Mouse (Mus musculus) left cerebral cortex, adult 2 months (tissue): ENCODE measurements around the gene Elovl7. TPM values are rescaled to one million over a fixed set of nuclear protein-coding genes. Genes with fewer than 3 reads are reported as not detected.
A peak's percentile ranks its signal among the peaks of the same experiment; 100 is the strongest.

Experiments
- DNase-seq, 2 experiments: peaks; one replicate each; pipeline ENCODE4 v3.0.0; 2021 to 2022; ENCODE audit warnings: low spot score in 2 of 2, mixed read lengths in 1 of 2; ENCODE audit errors: extremely low spot score in 1 of 2
- H3K27ac ChIP-seq: fragments of 200-600 bp; 2 replicates; pipeline ENCODE4 v1.8.1; 2022
- H3K4me3 ChIP-seq: fragments of 200-600 bp; 2 replicates; pipeline ENCODE4 v1.8.1; 2022
- CTCF ChIP-seq: fragments of 200-600 bp; IDR thresholded peaks from 2 replicates; pipeline ENCODE4 v1.8.1; 2022; ENCODE audit warnings: antibody characterized with exemption, mild to moderate bottlenecking, moderate library complexity
- intact Hi-C: fragments of 180-260 bp; cut with DNase I; formaldehyde crosslinking; loops from one replicate; pipeline ENCODE4 v1.15.1; 2025
- total RNA-seq, 2 experiments: library from RNA; stranded (reverse); gene quantifications; 2 replicates each; pipeline ENCODE4 v1.2.3; 2021

Gene Elovl7
- total RNA-seq, 2 experiments from 2014 or later: 6.6 to 7.1 TPM

GRCm38 (mm10) chr13:108317414-108317813 is 103.2 kb downstream of the Elovl7 start:
- Histone ChIP-seq H3K27ac (no peak overlapping the region), H3K4me3 (no peak overlapping the region)
- intact Hi-C loops: no loop called here
- DNase-seq: no peak
- TF ChIP-seq CTCF: no peak

GRCm38 (mm10) chr13:108319028-108319427 is 104.8 kb downstream of the Elovl7 start:
- no peak for DNase-seq
- no peak for TF ChIP-seq CTCF
- no peak overlapping the region for H3K4me3 ChIP-seq
- no peak overlapping the region for H3K27ac ChIP-seq
- intact Hi-C loops: no loop called here

DNA sequence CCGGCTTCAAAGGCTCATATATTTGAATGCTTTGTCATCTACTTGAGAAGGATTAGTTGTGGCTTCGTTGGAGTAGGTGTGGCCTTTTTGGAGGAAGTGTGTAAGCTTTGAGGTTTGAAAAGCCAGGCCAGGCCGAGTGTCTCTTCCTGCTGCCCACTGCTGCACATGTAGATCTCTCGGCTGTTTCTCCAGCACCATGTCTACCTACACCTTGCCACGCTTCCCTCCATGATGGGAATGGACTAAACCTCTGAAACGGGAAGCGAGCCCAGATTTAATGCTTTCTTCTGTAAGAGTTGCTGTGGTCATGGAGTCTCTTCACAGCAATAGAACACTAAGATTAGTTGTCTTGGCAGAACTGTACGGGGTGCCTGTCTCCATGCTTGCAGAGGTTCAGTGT is 106.0 kb downstream of the Elovl7 start:
- H3K27ac ChIP-seq: no peak overlapping the region
- intact Hi-C loops: loop anchor here (10.0 kb wide), 1 partner anchor 995 kb away; no protein-coding TSS in a partner anchor
- no peak overlapping the region for H3K4me3 ChIP-seq
- no peak for DNase-seq
- TF ChIP-seq CTCF: no peak

GRCm38 (mm10) chr13:108322466-108322865 is 108.3 kb downstream of the Elovl7 start:
- Histone ChIP-seq H3K27ac (no peak overlapping the region), H3K4me3 (no peak overlapping the region)
- no peak for DNase-seq
- intact Hi-C loops: loop anchor here (10.0 kb wide), 1 partner anchor 998 kb away; no protein-coding TSS in a partner anchor
- no peak for TF ChIP-seq CTCF

DNA sequence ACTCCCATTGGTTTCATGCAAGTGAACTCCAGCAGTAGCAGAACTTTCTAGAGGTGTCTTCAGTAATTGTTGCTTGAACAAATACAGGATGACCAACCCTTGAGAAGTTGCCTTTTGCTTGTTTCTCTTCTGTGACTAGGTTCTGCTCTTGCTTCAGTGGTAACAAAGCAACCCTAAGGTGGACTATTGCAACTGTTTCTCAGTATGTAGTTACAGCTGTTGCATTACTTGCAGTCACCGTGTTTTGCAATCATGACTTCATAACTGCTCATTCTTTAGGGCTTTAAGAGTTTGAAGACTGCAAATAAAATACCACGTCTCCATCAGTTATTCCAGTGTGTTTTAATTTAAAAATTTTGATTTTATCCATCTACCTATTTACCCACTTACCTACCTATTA is 109.1 kb downstream of the Elovl7 start:
- H3K27ac ChIP-seq: no peak overlapping the region
- TF ChIP-seq CTCF: no peak
- no peak for DNase-seq
- no peak overlapping the region for H3K4me3 ChIP-seq
- intact Hi-C loops: loop anchor here (10.0 kb wide), 1 partner anchor 999 kb away; no protein-coding TSS in a partner anchor

GRCm38 (mm10) chr13:108323866-108324829 is 109.9 kb downstream of the Elovl7 start:
- DNase-seq: no peak
- TF ChIP-seq CTCF: no peak
- intact Hi-C loops: loop anchor here (10.0 kb wide), 1 partner anchor 999 kb away; no protein-coding TSS in a partner anchor
- H3K4me3 ChIP-seq: no peak overlapping the region
- H3K27ac ChIP-seq: no peak overlapping the region

DNA sequence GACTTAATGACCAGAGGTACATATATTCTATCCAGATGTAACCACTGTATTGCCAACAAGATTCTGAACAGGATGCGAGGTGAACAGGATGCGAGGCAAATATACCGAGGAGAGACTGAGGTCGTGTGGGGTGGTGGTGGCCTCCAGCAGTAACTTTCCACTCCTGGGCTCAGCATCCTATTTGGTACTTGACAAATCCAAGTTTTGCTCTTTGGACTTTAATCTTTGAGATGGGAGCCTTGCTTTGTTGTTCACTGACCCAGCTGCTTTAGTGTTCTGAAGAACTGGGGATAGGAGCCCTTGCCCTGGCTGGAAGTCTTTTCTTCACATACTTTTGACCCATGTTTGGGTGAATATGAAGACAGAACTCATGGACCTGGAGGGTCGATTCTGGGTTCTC is 111.7 kb downstream of the Elovl7 start:
- DNase-seq: no peak
- Histone ChIP-seq H3K4me3 (no peak overlapping the region), H3K27ac (no peak overlapping the region)
- no peak for TF ChIP-seq CTCF
- intact Hi-C loops: loop anchor here (10.0 kb wide), 1 partner anchor 1001 kb away; no protein-coding TSS in a partner anchor

DNA sequence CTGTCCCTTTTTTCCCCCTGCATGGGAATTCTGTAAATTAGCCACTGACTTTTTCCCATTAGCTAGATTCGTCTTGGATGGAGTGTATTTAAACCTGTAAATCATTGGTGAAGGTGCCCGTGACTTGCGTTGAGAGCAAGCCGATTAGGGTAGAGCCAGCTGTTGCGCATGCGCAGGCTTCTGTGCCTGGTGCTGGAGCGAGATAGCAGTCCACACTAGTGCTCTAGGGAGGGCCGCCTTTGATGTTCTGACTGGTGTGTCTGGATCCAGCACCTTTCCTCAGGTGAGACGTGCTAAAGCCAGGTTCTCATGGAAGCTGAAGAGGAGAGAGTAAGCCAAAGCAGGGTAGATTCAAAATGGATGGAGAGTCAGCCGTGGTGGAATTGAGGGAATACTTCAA is 112.1 kb downstream of the Elovl7 start:
- intact Hi-C loops: loop anchor here (10.0 kb wide), 1 partner anchor 1002 kb away; no protein-coding TSS in a partner anchor
- DNase-seq: no peak
- H3K27ac ChIP-seq: no peak overlapping the region
- TF ChIP-seq CTCF: no peak
- H3K4me3 ChIP-seq: no peak overlapping the region

DNA sequence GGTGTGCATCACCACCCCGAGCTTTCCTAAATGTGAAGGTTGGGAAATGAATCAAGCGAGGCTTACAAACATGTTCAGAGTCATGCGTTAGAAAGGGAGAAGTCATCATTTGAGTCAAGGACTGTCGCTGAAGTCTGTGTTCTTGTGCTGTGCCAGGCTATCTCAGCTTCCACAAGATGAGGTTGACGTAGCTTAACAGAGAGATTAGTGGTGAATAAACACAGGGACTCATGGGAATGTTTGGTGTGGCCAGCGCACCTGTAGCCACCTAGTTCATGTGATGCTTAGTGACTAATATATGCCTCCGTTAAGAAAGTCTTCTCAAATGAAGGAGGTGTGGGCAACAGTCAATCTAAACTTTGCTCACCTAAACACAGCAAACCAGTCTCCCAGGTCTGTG is 112.8 kb downstream of the Elovl7 start:
- intact Hi-C loops: loop anchor here (10.0 kb wide), 1 partner anchor 1002 kb away; no protein-coding TSS in a partner anchor
- no peak overlapping the region for H3K4me3 ChIP-seq
- no peak overlapping the region for H3K27ac ChIP-seq
- TF ChIP-seq CTCF: no peak
- no peak for DNase-seq

- intact Hi-C loops: loop anchor here (1.0 to 10.0 kb wide), 2 partner anchors 137 to 1004 kb away; no protein-coding TSS in a partner anchor
- no peak for DNase-seq
- H3K4me3 ChIP-seq: no peak overlapping the region
- no peak overlapping the region for H3K27ac ChIP-seq
- no peak for TF ChIP-seq CTCF
Measured at GRCm38 (mm10) chr13:108328406-108329180, 114.4 kb downstream of the Elovl7 start.

- DNase-seq: no peak
- Histone ChIP-seq H3K4me3 (no peak overlapping the region), H3K27ac (no peak overlapping the region)
- intact Hi-C loops: loop anchor here (1.0 to 10.0 kb wide), 2 partner anchors 138 to 1005 kb away; no protein-coding TSS in a partner anchor
- TF ChIP-seq CTCF: peak; percentile 74
Measured at GRCm38 (mm10) chr13:108329693-108330092, 115.5 kb downstream of the Elovl7 start.

Other genes starting within 250 kb of the Elovl7 start
- 10 to 100 TPM; 35.7 to 38.5 TPM for gene Smim15, start 170.0 kb upstream of the Elovl7 start, total RNA-seq
- gene Ndufaf2, start 55.8 kb upstream of the Elovl7 start, total RNA-seq: 10 to 100 TPM; 21.1 to 27.2 TPM
- gene Ercc8, start 55.7 kb upstream of the Elovl7 start, total RNA-seq: 10 to 100 TPM; 17.5 to 19.9 TPM
- under 1 TPM; 0.48 to 0.89 TPM for gene Depdc1b, start 101.9 kb downstream of the Elovl7 start, total RNA-seq
- 100 to 1,000 TPM; 116 to 121 TPM for gene Pde4d, start 235.5 kb downstream of the Elovl7 start, total RNA-seq